Mouse (Mus musculus) CD4-positive, CD25-positive, alpha-beta regulatory T cell, adult 2 months (primary cell): ENCODE measurements around the gene Bod1l.

Experiments
- DNase-seq: peaks from one replicate; pipeline ENCODE4 v3.0.0-alpha.2; 2012; ENCODE audit warnings: low read depth, low spot score

Bod1l gene

GRCm38 (mm10) chr5:41801622-41802021, 42.5 kb downstream of the Bod1l start:
- DNase-seq, result no peak

- no peak for DNase-seq
Observed at GRCm38 (mm10) chr5:41794434-41794833, 49.7 kb downstream of the Bod1l start.

GRCm38 (mm10) chr5:41790517-41790916, 53.6 kb downstream of the Bod1l start:
- DNase-seq, result no peak

- DNase-seq, result peak; percentile 9
Observed at GRCm38 (mm10) chr5:41788877-41789276, 55.2 kb downstream of the Bod1l start.

- no peak for DNase-seq
Observed at GRCm38 (mm10) chr5:41781890-41782289, 62.2 kb downstream of the Bod1l start.

GRCm38 (mm10) chr5:41780026-41780425, 64.1 kb downstream of the Bod1l start:
- DNase-seq, result no peak

- DNase-seq, result no peak
Observed at GRCm38 (mm10) chr5:41775728-41776127, 68.4 kb downstream of the Bod1l start.

- no peak for DNase-seq
Observed at GRCm38 (mm10) chr5:41775273-41775672, 68.8 kb downstream of the Bod1l start.

- peak; percentile 93 for DNase-seq
Observed at GRCm38 (mm10) chr5:41768382-41769040, 75.6 kb downstream of the Bod1l start.

GRCm38 (mm10) chr5:41767296-41768200, 76.6 kb downstream of the Bod1l start:
- peak; percentile 22 for DNase-seq

GRCm38 (mm10) chr5:41766406-41767010, 77.6 kb downstream of the Bod1l start:
- DNase-seq, result peak; percentile 4

- DNase-seq, result peak; percentile 3
Observed at GRCm38 (mm10) chr5:41765626-41766405, 78.3 kb downstream of the Bod1l start.

- DNase-seq, result peak; percentile 10
Observed at GRCm38 (mm10) chr5:41763731-41764721, 80.1 kb downstream of the Bod1l start, which contains the start of gene Nkx3-2. Gene Nkx3-2 (minus strand): TSS chr5:41764501.

- peak; percentile 4 for DNase-seq
Observed at GRCm38 (mm10) chr5:41762947-41763730, 81.0 kb downstream of the Bod1l start.

- DNase-seq, result peak; percentile 6
Observed at GRCm38 (mm10) chr5:41762141-41762946, 81.8 kb downstream of the Bod1l start.

GRCm38 (mm10) chr5:41761509-41762140, 82.5 kb downstream of the Bod1l start:
- peak; percentile 5 for DNase-seq

- no peak for DNase-seq
Observed at GRCm38 (mm10) chr5:41760831-41761508, 83.1 kb downstream of the Bod1l start.

- DNase-seq, result no peak
Observed at GRCm38 (mm10) chr5:41760071-41760470, 84.0 kb downstream of the Bod1l start.
